Mouse (Mus musculus): ENCODE results near the gene Mrps7.

Gene Mrps7

GRCm38 (mm10) chr11:115609576-115609975, 5.9 kb downstream of the Mrps7 start:
- no peak for DNase-seq

- no peak for DNase-seq
Observed at GRCm38 (mm10) chr11:115611173-115611572, 7.4 kb downstream of the Mrps7 start.

GRCm38 (mm10) chr11:115612059-115612409, 8.3 kb downstream of the Mrps7 start:
- peak; percentile 80 for DNase-seq

- peak; percentile 95 for DNase-seq
Observed at GRCm38 (mm10) chr11:115612410-115613137, 8.8 kb downstream of the Mrps7 start, which contains the start of gene Mif4gd. TSS of gene Mif4gd (minus strand) at chr11:115612969.

- peak; percentile 54 for DNase-seq
Observed at GRCm38 (mm10) chr11:115613138-115613945, 9.6 kb downstream of the Mrps7 start.

- DNase-seq: peak; percentile 62
Observed at GRCm38 (mm10) chr11:115614346-115615107, 10.8 kb downstream of the Mrps7 start.

GRCm38 (mm10) chr11:115615108-115615825, 11.5 kb downstream of the Mrps7 start:
- peak; percentile 34 for DNase-seq

GRCm38 (mm10) chr11:115615875-115616274, 12.2 kb downstream of the Mrps7 start:
- DNase-seq: peak; percentile 31

GRCm38 (mm10) chr11:115616371-115616770, 12.6 kb downstream of the Mrps7 start:
- DNase-seq: peak; percentile 31

GRCm38 (mm10) chr11:115616893-115617292, 13.2 kb downstream of the Mrps7 start:
- no peak for DNase-seq

- DNase-seq: no peak
Observed at GRCm38 (mm10) chr11:115618001-115618400, 14.3 kb downstream of the Mrps7 start.

GRCm38 (mm10) chr11:115618732-115619516, 15.2 kb downstream of the Mrps7 start:
- DNase-seq: peak; percentile 11

GRCm38 (mm10) chr11:115619949-115620348, 16.2 kb downstream of the Mrps7 start:
- peak; percentile 14 for DNase-seq

GRCm38 (mm10) chr11:115623487-115624070, 19.9 kb downstream of the Mrps7 start:
- peak; percentile 38 for DNase-seq

GRCm38 (mm10) chr11:115625877-115626276, 22.2 kb downstream of the Mrps7 start:
- DNase-seq: peak; percentile 40

- DNase-seq: peak; percentile 52
Observed at GRCm38 (mm10) chr11:115626824-115627616, 23.3 kb downstream of the Mrps7 start.

- DNase-seq: peak; percentile 100
Observed at GRCm38 (mm10) chr11:115627705-115628464, 24.2 kb downstream of the Mrps7 start, which contains the start of gene Slc25a19. TSS of gene Slc25a19 (minus strand) at chr11:115628295.

- peak; percentile 51 for DNase-seq
Observed at GRCm38 (mm10) chr11:115628465-115629101, 24.9 kb downstream of the Mrps7 start.

All from cerebellum, adult 9-11 months (tissue).